Mouse (Mus musculus) neural tube, embryonic 10.5 days (tissue): Measurements from ENCODE around the gene Mgat5.

Experiments
- DNase-seq: peaks from one replicate; pipeline ENCODE4 v3.0.0-alpha.2; 2017; ENCODE audit warnings: low spot score; ENCODE audit errors: extremely low spot score

Gene Mgat5

DNA sequence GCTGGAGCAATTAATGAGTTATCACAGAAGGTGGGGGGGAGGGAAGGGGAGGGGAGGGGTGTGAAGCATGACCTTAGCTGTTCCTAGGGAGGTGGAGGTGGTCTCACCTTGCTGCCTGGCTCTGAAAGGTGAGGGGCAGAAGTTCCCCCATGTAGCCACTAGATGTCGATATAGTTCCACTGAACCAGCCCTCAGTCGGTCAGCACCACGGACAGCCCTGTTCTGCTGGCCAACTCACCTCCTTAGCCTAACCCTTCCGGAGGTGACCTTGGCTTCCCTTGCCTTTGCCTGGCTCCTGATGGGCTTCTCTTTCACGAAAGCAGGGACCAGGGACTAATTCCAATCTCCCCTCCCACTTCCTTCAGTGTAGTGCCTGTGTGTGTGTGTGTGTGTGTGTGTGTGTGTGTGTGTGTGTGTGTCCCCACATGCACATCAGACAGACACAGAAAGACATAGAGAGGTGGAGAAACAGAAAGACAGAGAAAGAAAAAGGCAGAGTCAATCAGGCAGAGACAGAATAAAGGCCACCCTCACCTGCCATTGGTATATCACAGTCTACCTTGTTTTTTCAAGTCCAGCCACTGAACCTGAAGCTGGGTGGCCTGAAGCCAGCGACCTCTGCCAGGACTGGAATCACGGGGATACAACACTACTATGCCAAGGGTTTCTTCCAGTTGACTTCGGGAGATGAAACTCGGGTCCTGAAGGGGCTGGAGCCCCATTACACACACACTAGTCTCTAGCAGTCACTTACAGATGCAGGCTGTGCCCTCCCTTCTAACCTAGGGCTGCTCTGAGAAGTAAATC is 292.1 kb downstream of the Mgat5 start:
- peak; percentile 66 for DNase-seq

- no peak for DNase-seq
Measured at GRCm38 (mm10) chr1:127498746-127499145, 293.9 kb downstream of the Mgat5 start.

GRCm38 (mm10) chr1:127500219-127500618 is 295.4 kb downstream of the Mgat5 start:
- peak; percentile 84 for DNase-seq

GRCm38 (mm10) chr1:127500701-127501100 is 295.9 kb downstream of the Mgat5 start:
- DNase-seq = no peak

GRCm38 (mm10) chr1:127507042-127507650 is 302.3 kb downstream of the Mgat5 start:
- no peak for DNase-seq

DNA sequence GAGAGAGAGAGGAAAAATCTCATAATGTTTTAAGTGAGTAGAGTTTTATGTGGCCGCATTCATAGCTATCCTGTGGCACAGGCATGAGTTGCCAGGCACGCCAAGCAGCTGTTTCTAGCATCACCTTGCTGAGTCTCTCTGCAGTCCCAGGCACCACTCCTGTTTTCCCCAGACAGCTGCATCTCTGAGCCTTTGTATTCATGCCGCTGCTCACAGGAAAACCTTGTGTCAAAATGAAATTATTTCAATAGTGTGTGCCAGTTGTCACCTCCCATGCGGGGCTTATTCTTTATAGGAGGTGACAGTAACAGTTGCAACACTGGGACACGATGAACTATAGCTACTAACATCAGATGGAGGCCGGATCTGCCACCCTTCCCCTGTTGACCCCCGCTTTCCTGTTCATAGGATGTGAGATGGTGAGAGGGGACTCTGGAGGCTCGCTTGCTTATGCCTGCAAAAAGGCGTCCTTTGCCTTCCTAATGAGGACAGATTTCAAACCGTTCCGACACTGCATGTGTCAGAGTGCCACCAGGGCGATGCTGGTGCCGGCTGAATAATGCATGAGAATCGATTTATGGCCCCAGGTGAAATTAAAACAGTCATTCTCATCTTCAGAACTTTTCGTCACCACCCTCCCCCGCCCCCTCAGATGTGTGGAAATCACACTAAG is 303.4 kb downstream of the Mgat5 start:
- no peak for DNase-seq

GRCm38 (mm10) chr1:127508921-127509320 is 304.1 kb downstream of the Mgat5 start:
- DNase-seq = no peak

DNA sequence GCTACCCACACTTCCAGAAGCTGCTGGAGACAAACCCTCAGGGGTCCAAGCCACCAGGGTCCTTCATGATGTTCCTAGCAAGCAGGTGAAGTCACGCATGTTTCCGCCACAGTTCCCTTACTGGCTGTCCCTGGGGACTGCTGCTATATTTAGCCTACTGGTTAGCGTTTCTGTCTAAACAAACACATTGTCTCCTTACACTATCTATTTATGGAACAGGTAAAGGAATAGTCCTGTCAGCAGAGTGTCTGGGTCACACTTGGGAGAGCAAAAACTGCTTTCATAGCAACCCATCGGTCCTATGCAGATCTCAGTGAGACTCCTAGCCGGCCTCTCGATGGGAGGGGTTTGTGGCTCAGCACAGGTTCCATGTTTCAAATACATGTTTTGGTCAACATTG is 306.5 kb downstream of the Mgat5 start:
- DNase-seq = no peak

DNA sequence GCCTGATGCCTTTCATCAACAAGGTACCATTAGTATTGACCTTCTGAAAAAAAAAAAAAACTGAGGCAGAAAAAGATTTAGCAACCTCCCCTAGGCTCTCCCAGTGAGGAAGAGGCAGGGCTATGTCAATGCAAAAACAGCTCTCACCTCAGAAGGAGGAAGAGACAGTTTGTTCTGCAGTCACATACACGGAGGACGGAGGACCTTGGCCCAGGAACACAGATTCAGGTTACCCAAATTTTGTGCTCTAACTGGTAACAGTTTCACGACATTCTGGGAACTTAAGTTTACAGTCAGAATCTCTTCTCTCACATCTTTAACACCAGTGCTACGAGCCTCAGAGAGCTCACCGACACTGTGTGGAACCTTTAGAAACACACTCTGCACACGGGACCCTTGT is 307.9 kb downstream of the Mgat5 start:
- DNase-seq = no peak

DNA sequence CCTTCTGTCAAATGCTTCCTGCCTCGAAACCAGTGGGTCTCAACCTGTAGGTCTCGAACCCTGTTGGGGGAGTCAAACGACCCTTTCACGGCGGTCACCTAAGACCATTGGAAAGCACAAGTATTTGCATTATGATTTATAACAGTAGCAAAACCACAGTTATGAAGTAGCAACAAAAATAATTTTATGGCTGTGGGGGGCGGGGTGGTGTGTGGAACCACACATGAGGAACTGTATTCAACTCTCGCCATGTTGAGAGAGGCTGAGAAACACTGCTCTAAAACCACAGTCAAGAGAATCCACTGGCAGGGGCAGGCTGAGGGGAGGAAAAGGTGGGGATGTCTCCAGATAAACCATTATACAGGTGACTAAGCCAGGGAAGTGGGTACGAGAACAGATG is 308.3 kb downstream of the Mgat5 start:
- DNase-seq = no peak

DNA sequence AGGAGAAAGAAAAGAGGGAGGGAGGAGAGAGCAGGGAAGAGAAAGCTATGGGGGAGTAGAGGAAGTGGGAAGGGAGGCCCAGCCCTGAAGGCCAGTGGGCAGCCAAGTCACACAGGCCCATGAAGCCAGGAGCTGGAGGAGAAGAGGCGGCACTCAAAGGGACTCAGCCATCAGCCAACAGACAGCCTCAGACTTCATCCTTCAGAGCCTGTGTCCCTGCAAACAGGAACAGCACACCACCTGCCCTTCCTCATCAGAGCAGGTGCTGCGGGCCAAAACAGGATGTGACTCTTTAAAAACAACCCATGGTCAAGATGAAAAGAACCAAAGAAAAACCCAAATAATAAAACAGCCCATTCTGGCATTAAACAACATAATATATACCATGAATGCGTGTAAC is 308.8 kb downstream of the Mgat5 start:
- DNase-seq = no peak

DNA sequence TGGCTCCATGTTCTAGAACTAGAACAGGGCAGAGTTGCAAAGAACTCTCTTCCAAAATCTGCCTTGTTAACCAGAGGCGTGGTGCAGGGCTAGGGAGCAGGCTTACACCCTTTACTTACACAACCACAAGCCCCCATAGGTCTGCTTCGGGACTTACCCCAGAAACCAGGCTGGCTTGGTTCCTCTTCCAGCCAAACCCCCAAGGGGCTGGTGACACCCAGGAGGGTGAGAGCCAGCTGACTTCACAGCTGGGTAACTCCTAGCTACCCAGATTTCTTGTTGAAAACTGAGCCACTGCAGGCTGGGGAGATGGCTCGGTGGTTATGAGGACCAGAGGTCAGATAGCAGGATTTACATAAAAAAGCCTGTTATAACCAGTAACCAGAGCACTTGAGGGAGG is 309.7 kb downstream of the Mgat5 start:
- DNase-seq = no peak

DNA sequence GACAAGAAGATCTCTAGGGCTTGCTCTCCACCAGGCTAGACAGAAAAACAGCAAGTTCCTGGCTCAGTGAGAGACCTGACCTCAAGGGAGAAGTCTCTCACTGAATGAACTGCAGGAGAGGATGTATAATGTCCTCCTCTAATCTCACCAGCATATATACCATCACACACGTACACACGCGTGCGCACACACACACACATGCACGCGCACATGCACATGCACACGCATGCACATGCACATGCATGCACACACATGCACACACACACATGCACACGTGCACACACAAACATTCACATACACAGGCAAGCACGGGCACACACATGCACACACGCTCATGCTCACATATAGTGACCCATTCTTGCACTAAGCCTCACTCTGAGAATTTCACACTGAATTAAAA is 310.1 kb downstream of the Mgat5 start:
- DNase-seq = no peak

- DNase-seq = no peak
Measured at GRCm38 (mm10) chr1:127523364-127523763, 318.5 kb downstream of the Mgat5 start.

- DNase-seq = peak; percentile 45
Measured at GRCm38 (mm10) chr1:127530849-127531580, 326.2 kb downstream of the Mgat5 start.

- no peak for DNase-seq
Measured at GRCm38 (mm10) chr1:127531723-127532122, 326.9 kb downstream of the Mgat5 start.

- DNase-seq = no peak
Measured at GRCm38 (mm10) chr1:127536448-127536847, 331.6 kb downstream of the Mgat5 start.

GRCm38 (mm10) chr1:127537204-127538038 is 332.6 kb downstream of the Mgat5 start:
- DNase-seq = peak; percentile 47
